Mouse (Mus musculus) testis, adult 2 months (tissue): ENCODE results near the gene Pde4d.

Source experiments
- CTCF ChIP-seq: fragments of 200-500 bp; IDR thresholded peaks from 2 replicates; pipeline ENCODE4 v1.5.1; 2012; ENCODE audit warnings: low read depth, mild to moderate bottlenecking, inconsistent platforms, low read length, moderate library complexity; ENCODE audit not compliant: control insufficient read depth, insufficient read depth, insufficient replicate concordance
- POLR2A ChIP-seq: fragments of 200-500 bp; IDR thresholded peaks from 2 replicates; pipeline ENCODE4 v1.6.1; 2012; ENCODE audit warnings: low read depth, mild to moderate bottlenecking, inconsistent platforms, low read length, moderate library complexity; ENCODE audit not compliant: control insufficient read depth

- TF ChIP-seq CTCF: no peak
- TF ChIP-seq POLR2A: no peak
These were observed 811.2 kb downstream of the Pde4d start for GRCm38 (mm10) chr13:109260796-109261516.
